Mouse (Mus musculus) ovary, postnatal 36 days (tissue): ENCODE data around the gene Ankdd1b.

Experiments used
- DNase-seq: peaks from one replicate; pipeline ENCODE4 v3.0.0; 2022; ENCODE audit warnings: low spot score, mixed read lengths

Gene Ankdd1b

GRCm38 (mm10) chr13:96470957-96471356, at the start of gene Ankdd1b:
TSS of gene Ankdd1b (minus strand) at chr13:96471198.
- no peak for DNase-seq

- DNase-seq, result no peak
These were observed 46.3 kb upstream of the Ankdd1b start for GRCm38 (mm10) chr13:96517335-96517734.

- DNase-seq, result no peak
These were observed 45.3 kb upstream of the Ankdd1b start for GRCm38 (mm10) chr13:96516249-96516648.

DNA sequence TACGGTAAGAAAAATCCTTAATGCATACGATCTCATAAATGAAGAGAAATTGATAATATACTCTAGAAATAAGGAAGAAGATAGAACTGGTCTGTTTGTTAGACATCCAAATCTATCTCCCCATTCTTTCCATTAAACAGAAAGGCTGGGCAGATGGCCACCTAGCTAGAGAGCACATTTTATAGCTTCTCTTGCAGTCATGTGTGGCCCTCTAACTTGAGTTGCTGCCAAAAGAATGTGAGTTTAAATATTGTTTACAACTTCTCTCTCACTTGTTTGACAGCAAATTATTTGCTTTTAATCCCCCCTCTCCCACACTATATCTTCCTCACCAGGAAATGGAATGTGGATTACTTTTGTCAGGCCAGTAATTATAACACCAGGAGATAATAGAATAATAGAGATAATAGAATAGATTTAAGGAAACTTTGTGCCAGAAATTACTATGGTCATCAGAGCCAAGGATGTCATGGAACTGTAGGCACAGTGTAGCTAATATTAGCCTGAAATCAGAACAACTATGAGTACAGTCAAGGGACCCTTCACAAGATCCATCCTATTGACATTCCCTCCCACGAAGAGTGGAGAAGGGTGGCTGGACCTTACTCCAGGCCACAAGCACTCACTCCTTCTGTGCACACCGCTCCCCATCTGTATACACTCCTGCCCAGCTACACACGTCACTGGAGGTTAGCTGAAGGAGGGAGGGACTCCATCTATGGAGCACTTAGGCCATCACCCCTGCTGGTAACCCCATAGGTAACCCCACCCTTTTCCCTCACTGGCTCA, 43.4 kb upstream of the Ankdd1b start:
- no peak for DNase-seq

DNA sequence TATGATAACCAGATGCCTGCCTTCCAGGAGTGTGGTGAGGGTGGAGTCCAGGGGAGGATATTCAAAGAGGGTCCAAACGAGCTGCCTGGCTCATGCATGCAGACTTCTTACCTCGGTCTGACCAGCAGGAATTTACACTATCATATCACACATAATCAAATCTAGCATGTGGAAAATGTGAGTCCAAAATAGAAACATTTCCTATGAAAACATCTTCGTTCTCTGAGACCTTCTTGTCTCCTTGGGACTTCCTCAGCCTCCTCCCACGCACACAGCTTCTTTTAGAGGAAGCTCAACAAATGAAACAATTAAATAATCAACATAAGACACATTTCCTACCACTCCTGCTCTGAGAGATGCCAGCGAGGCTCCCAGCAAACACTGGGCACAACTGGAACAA, 40.9 kb upstream of the Ankdd1b start:
- no peak for DNase-seq

- DNase-seq, result no peak
These were observed 40.3 kb upstream of the Ankdd1b start for GRCm38 (mm10) chr13:96511262-96511661.

- DNase-seq, result no peak
These were observed 39.6 kb upstream of the Ankdd1b start for GRCm38 (mm10) chr13:96510635-96511034.

GRCm38 (mm10) chr13:96507541-96507940, 36.5 kb upstream of the Ankdd1b start:
- DNase-seq, result no peak

DNA sequence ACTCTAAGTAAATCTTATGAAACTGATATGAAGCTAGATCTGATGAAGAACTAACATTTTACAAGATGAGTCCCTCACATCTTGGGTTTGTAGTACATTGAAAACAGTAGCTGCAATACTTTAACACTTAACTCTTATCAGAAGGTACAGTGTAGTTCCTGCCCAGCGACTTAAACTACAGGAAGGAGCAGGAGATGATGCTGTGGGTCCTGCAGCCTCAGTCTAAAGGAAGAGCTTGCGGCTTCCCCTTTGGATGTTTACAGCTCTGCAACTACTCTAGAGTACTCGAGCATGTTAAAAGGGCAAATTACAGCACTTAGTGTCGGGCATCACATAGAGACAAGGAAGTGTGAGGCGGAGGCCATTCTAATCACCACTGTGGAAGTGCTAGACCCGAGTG, 35.3 kb upstream of the Ankdd1b start:
- no peak for DNase-seq

DNA sequence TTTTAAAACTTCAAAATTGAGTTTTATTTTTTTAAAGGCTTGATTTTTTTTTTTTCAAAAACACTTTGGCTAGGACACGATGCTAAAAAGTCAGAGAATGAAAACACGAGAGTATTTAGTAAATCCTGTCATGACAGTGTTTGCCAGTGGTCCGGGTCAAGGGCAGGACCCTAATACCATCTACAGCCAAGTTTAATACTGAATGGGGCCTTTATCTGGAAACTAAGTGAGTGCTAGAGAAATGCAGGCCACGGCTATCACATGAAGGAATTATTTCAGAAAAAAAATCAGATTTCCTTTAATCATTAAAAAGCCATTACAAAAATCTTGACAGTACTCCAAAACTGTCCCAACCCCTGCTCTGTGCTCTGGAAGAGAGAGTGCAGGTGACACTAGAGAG, 34.7 kb upstream of the Ankdd1b start:
- no peak for DNase-seq

DNA sequence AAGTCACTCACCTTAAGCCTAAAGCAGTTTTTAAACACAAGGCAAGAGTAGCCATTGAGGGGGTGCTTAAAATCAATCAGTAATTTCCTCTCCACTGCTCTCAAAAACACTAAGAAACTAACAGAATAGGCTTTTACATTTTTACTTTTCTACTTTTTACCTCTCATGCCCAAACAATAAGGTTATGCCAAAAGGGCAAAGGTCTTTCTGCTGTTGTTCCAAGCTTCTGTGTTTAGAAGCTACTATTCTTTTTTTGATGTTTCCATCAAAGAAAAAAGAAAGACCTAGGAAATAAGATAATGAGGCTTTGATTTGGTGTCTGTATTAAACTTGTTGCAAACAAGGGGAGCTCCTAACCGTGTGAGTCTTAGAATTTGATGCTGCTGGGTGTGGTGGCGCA, 28.9 kb upstream of the Ankdd1b start:
- DNase-seq, result no peak

DNA sequence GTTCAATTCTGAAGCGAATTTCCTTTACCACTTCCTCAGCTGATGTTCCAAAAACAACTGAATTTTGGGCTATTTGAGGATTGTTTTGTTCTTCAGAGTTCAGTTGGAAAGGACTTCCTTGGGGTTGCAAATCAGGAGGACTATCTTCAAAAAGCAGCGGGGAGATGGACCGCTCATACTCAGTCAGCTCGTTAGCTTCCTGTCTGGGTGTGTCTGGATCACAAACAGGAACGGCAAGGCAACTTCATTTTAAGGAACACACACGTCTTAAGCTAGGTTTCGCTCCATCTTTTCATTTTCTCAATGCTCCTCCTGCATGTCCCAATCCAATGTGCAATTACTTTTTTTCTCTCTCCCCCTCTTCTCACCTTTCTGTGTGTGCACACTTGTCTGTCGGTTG, 25.6 kb upstream of the Ankdd1b start:
- DNase-seq, result no peak

GRCm38 (mm10) chr13:96490433-96490832, 19.4 kb upstream of the Ankdd1b start, which contains the start of gene Gm17622:
TSS of gene Gm17622 (plus strand) at chr13:96490733.
- DNase-seq, result no peak

GRCm38 (mm10) chr13:96487968-96488367, 17.0 kb upstream of the Ankdd1b start:
- DNase-seq, result no peak

DNA sequence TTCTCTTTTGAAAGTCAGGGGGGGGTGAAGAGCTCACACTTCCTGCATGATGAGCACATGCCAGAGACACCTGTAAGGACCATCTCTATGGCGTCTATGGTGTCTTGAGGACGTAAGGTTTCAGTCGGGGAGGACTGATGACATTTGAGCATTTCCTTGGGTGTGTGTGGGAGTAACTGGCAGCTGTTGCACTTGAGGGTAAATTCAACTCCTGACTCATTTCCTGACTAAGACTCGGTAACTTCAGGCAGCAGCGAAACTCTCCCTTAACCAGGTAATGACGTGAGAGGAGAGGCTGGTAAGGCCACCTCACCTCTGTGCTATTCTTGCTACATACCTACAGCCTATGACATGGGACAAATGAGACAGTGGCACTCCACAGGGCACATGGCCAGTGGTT, 16.2 kb upstream of the Ankdd1b start:
- no peak for DNase-seq

GRCm38 (mm10) chr13:96478991-96479390, 8.0 kb upstream of the Ankdd1b start:
- DNase-seq, result no peak

GRCm38 (mm10) chr13:96477226-96477625, 6.2 kb upstream of the Ankdd1b start:
- DNase-seq, result no peak

- DNase-seq, result no peak
These were observed 442 bp downstream of the Ankdd1b start for GRCm38 (mm10) chr13:96470556-96470955.

GRCm38 (mm10) chr13:96468678-96469077, 2.3 kb downstream of the Ankdd1b start:
- no peak for DNase-seq

- DNase-seq, result no peak
These were observed 5.7 kb downstream of the Ankdd1b start for GRCm38 (mm10) chr13:96465315-96465714.

DNA sequence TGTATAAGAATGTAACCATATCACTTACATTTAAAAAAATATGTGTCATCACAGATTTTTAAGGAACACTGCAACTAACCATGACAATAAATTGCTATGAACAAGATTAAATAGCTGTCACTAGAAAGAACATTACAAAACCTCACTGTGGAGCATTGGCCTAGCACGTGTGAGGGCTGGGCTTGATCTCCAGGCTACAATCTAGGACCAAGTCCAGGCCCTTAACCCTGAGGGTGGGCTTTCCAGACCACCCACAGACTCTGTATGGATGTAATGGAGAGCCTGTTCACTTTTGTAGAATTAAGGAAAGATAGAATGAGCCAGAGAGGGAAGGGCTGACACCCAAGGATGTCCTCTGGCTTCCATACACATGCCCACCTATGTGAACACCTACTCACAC, 8.4 kb downstream of the Ankdd1b start:
- no peak for DNase-seq

DNA sequence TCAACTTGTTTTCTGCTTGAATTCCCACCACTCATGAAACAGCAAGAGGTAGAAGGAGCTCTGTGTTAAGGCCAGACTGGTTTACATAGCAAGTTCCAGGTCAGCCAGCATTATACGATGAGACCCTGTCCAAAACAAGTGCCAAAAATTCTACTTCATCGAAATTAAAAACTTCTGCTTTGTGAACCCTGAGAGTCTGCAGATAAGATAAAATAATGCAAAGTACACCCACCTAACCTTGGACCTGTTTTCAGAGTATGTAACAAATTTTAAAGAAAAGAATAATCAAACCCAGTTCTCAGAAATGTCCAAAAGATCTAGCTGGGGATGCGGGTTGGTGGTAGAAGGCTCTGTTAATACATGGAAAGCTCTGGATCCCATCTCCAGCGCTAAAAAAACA, 12.4 kb downstream of the Ankdd1b start:
- no peak for DNase-seq

DNA sequence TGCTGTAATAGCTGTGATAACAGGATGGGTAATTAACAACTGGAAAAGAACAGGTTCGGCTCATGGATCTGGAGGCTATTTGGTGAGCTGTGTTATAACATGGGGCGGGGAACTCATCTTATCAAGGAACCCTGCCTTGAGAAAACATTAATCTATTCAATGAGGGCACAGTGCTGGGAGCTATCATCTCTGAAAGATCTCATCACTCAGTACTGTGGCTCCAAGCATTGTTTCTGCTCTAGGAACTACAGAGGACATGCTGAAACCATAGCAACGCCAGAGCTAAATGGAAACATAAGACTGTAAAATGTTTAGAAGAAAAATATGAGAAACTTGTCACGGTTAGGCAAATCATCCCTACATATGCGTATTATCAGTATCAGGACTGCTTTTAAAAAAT, 13.0 kb downstream of the Ankdd1b start:
- DNase-seq, result no peak

GRCm38 (mm10) chr13:96457566-96457965, 13.4 kb downstream of the Ankdd1b start:
- DNase-seq, result no peak
